Mouse (Mus musculus): ENCODE measurements around the gene Nicn1. TPM values are rescaled to one million over a fixed set of nuclear protein-coding genes. Genes with fewer than 3 reads are reported as not detected.

The Nicn1 gene
- polyA plus RNA-seq, 1 experiment from 2014 or later, result 7.7 TPM

DNA sequence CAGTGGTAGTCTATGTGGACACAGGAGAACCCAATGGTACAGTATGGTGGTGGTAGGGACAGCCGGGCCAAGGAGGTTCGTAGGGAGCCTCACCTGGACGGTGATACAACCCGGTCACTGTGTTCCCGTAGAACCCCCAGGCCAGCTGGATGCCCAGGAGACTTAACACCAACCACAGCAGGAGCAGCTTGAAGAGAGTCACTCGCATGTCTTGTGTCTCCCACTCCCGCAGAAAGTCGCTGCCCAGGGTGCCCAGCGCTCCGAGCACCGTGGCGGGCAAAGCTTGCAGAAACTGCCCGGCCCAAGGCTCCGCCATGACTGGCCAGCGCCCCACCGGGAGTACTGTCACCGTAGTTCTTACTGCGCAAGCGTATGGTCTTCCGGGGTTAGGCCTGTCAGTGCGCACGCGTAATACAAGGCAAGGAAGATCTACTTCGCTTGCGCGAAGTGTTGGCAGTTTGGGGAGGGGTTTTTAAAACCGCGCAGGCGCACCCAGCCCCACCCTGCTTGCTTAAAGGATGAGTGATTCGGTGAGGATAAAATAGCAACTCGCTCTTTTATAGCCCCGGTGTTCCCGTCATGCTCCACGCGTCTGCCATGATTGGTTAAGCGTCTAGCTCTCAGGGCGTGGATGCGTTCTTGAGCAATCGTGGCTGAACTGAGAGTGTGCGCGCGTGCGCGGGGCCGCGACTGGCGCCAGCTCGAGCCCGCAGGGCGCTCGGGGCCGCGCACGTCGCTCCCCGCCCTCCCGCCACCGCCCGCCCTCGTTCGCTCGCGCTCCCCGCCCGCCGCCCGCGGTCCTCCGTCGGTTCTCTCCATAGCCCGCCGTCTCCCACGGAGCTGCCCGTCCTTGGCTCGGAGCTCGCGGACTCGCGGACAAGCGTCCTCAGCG, 15.6 kb downstream of the Nicn1 start, which contains the start of the genes Rhoa and Tcta:
Rhoa (plus strand) TSS at position 501 of the 892 bp plus-strand sequence.
Tcta (minus strand) TSS at position 532 of the 892 bp plus-strand sequence.
- Histone ChIP-seq H3K4me1 (ENCODE audit: insufficient read depth) (peaks cover 40% of the 10 kb centered on the region), H3K4me2 (ENCODE audit: low read depth, low read length) (peak within 1 kb of the TSS; percentile 87), H3K27me3 (ENCODE audit: insufficient read depth, low read length) (no peaks in the 10 kb centered on the region), H3K36me3 (replicated peaks; ENCODE audit: insufficient read depth, low read length) (peaks cover 20% of the 10 kb centered on the region), H3K9ac (replicated peaks) (peak within 1 kb of the TSS; percentile 99), H3K27ac (ENCODE audit: low read depth) (peak within 1 kb of the TSS; percentile 100), H3K4me3 (ENCODE audit: low read depth, low read length) (peak within 1 kb of the TSS; percentile 98), H3K9me3 (ENCODE audit: low read length) (no peaks in the 10 kb centered on the region)
- peak; percentile 98 for DNase-seq
- peak; percentile 92 for ATAC-seq
- peak; percentile 76 for TF ChIP-seq EP300 (IDR thresholded peaks at IDR 0.05; ENCODE audit: low read depth)
- no peak for TF ChIP-seq CTCF (IDR thresholded peaks at IDR 0.05; ENCODE audit: low read depth)
- WGBS (ENCODE audit: insufficient replicate concordance), result 1% methylated on average over 74 of the region's 81 CpGs

DNA sequence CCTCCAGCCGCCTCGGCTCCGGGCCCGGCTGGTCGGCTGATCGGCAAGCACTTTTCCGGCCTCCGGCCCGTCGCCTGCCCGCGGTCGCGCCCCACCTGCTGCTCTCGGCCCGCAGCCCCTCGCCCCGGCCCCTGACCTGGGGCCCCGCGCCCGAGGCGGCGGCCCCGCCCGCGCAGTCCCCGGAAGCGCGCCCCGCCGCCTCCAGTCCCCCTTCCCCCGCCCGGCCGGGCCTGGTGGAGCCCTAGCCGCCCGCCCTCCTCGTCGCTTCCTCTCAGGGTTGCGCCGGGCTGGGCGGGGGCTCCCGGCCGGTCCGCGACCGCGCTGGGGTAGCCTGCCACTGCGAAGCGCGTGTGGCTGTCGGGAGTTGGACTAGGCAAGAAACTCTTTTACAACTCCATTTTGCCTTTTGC, 16.3 kb downstream of the Nicn1 start:
- TF ChIP-seq EP300 (IDR thresholded peaks at IDR 0.05; ENCODE audit: low read depth), result no peak
- TF ChIP-seq CTCF (IDR thresholded peaks at IDR 0.05; ENCODE audit: low read depth), result no peak
- DNase-seq (peak; percentile 91), ATAC-seq (peak; percentile 75)
- Histone ChIP-seq H3K4me1 (ENCODE audit: insufficient read depth) (peaks cover 40% of the 10 kb centered on the region), H3K36me3 (replicated peaks; ENCODE audit: insufficient read depth, low read length) (peaks cover 20% of the 10 kb centered on the region), H3K9ac (replicated peaks) (peak overlapping the region; percentile 99), H3K9me3 (ENCODE audit: low read length) (no peaks in the 10 kb centered on the region), H3K27me3 (ENCODE audit: insufficient read depth, low read length) (no peaks in the 10 kb centered on the region), H3K4me3 (ENCODE audit: low read depth, low read length) (peak overlapping the region; percentile 98), H3K4me2 (ENCODE audit: low read depth, low read length) (peak overlapping the region; percentile 87), H3K27ac (ENCODE audit: low read depth) (peak overlapping the region; percentile 100)
- WGBS (ENCODE audit: insufficient replicate concordance), result under 1% methylated on average over 41 of the region's 51 CpGs

DNA sequence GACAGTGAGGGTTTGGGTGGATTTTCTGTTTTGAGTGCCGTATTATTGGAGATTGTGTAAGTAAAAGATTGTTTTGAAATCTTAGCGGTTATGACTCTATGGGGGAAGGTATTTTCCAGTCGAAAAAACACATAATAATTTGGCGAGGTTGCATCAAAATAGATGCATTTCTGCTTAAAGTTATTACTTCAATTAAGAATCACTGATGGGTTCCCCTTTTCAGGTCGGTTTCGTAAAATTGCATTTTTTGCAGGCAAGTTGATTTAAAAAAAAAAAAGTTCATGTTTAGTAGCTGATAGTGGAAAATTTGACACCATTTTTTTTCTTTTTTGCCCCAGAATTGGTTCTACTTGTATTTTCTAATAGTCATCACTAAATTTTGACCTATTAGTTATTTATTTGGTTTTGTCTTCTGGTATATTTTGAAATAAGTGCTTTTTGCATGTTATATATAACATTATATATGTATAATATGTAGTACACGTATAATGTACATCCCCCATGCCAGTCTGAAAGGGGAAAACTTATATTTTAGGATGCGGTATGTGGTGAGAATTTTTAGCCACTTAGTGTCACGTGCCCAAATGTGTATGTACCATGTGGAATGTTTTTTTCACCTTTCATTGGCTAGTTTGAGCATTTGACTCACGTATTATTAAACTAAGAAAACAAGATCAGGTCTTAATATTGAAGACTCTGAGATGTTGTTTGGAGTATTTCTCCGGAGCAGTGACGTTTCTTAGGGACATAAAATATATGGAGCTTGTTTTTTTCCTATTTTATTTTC, 17.0 kb downstream of the Nicn1 start:
- Histone ChIP-seq H3K4me1 (ENCODE audit: insufficient read depth) (peaks cover 43% of the 10 kb centered on the region), H3K27ac (ENCODE audit: low read depth) (peak overlapping the region; percentile 100)
- DNase-seq, result no peak

DNA sequence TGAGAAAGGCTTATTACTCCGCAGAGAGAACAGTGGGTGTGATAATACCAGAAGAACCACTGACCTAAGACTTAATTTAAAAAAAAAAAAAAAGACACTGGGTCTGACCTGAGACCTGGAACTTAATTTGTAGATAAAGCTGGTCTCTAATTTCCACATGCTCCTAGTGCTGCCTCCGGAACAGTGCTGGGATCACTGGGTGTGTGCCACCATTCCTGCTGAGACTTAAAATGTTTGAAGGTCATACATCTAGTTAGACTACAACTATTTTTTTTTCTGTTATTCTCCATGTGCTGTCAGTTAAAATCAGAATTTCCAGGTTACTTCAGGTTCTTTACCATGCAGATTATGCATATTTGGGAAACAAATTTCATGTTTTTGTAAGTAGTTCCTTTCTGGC, 17.9 kb downstream of the Nicn1 start:
- H3K9me3 ChIP-seq (ENCODE audit: low read length), result no peaks in the 10 kb centered on the region
- H3K4me3 ChIP-seq (ENCODE audit: low read depth, low read length), result peak overlapping the region; percentile 98
- peak overlapping the region; percentile 64 for H3K27ac ChIP-seq (ENCODE audit: low read depth)
- ATAC-seq (no peak), DNase-seq (no peak)
- TF ChIP-seq CTCF (IDR thresholded peaks at IDR 0.05; ENCODE audit: low read depth) (no peak), EP300 (IDR thresholded peaks at IDR 0.05; ENCODE audit: low read depth) (no peak)
- H3K27me3 ChIP-seq (ENCODE audit: insufficient read depth, low read length), result no peaks in the 10 kb centered on the region
- peaks cover 14% of the 10 kb centered on the region for H3K36me3 ChIP-seq (replicated peaks; ENCODE audit: insufficient read depth, low read length)
- H3K4me2 ChIP-seq (ENCODE audit: low read depth, low read length), result peak overlapping the region; percentile 87
- H3K4me1 ChIP-seq (ENCODE audit: insufficient read depth), result peaks cover 39% of the 10 kb centered on the region
- H3K9ac ChIP-seq (replicated peaks), result peak overlapping the region; percentile 67
- WGBS (ENCODE audit: insufficient replicate concordance), result 39% methylated on average over 2 of the region's 2 CpGs

More for the DNA sequence above, 17.0 kb downstream of the Nicn1 start:
- Histone ChIP-seq H3K9me3 (ENCODE audit: low read length) (no peaks in the 10 kb centered on the region), H3K36me3 (replicated peaks; ENCODE audit: insufficient read depth, low read length) (peaks cover 20% of the 10 kb centered on the region), H3K4me2 (ENCODE audit: low read depth, low read length) (peak overlapping the region; percentile 87), H3K27me3 (ENCODE audit: insufficient read depth, low read length) (no peaks in the 10 kb centered on the region), H3K9ac (replicated peaks) (peak overlapping the region; percentile 99), H3K4me3 (ENCODE audit: low read depth, low read length) (peak overlapping the region; percentile 98)
- WGBS (ENCODE audit: insufficient replicate concordance), result 4% methylated on average over 12 of the region's 12 CpGs
- ATAC-seq, result no peak
- TF ChIP-seq CTCF (IDR thresholded peaks at IDR 0.05; ENCODE audit: low read depth) (no peak), EP300 (IDR thresholded peaks at IDR 0.05; ENCODE audit: low read depth) (no peak)

DNA sequence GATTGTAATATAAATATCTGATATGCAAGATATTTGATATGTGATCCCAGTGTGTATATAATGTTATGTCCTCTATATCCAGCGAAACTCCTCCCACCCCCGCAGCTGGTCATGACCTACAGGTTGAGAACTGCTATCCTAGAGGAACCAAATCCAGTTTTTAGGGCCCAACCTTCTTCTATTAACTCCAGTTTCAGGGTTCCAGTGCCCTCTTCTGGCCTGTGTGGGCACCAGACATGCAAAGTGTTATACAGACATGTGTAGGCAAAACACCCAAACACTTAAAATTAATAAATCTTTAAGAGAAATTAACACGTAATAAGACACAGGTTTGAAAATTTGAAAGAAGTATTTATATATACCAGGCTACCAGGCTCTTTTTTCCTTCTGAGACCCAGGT, 27.3 kb downstream of the Nicn1 start:
- H3K9ac ChIP-seq (replicated peaks), result no peak overlapping the region
- no peak for DNase-seq
- no peaks in the 10 kb centered on the region for H3K27me3 ChIP-seq (ENCODE audit: insufficient read depth, low read length)
- 92% methylated on average over 3 of the region's 3 CpGs for WGBS (ENCODE audit: insufficient replicate concordance)
- H3K4me3 ChIP-seq (ENCODE audit: low read depth, low read length), result no peak overlapping the region
- no peak overlapping the region for H3K27ac ChIP-seq (ENCODE audit: low read depth)
- H3K4me2 ChIP-seq (ENCODE audit: low read depth, low read length), result no peak overlapping the region
- TF ChIP-seq CTCF (IDR thresholded peaks at IDR 0.05; ENCODE audit: low read depth) (peak; percentile 55), EP300 (IDR thresholded peaks at IDR 0.05; ENCODE audit: low read depth) (no peak)
- no peak for ATAC-seq
- H3K9me3 ChIP-seq (ENCODE audit: low read length), result no peaks in the 10 kb centered on the region
- peaks cover 33% of the 10 kb centered on the region for H3K36me3 ChIP-seq (replicated peaks; ENCODE audit: insufficient read depth, low read length)
- peaks cover 13% of the 10 kb centered on the region for H3K4me1 ChIP-seq (ENCODE audit: insufficient read depth)

GRCm38 (mm10) chr9:108318462-108318861, 28.2 kb downstream of the Nicn1 start:
- H3K4me1 ChIP-seq (ENCODE audit: insufficient read depth), result peaks cover 13% of the 10 kb centered on the region

More at GRCm38 (mm10) chr9:108318462-108318861, 28.2 kb downstream of the Nicn1 start:
- no peaks in the 10 kb centered on the region for H3K27me3 ChIP-seq (ENCODE audit: insufficient read depth, low read length)
- H3K27ac ChIP-seq (ENCODE audit: low read depth), result no peak overlapping the region
- H3K9ac ChIP-seq (replicated peaks), result no peak overlapping the region
- no peak overlapping the region for H3K4me2 ChIP-seq (ENCODE audit: low read depth, low read length)
- WGBS (ENCODE audit: insufficient replicate concordance), result 82% methylated on average over 2 of the region's 2 CpGs
- ATAC-seq (no peak), DNase-seq (no peak)
- no peak overlapping the region for H3K4me3 ChIP-seq (ENCODE audit: low read depth, low read length)
- TF ChIP-seq CTCF (IDR thresholded peaks at IDR 0.05; ENCODE audit: low read depth) (no peak), EP300 (IDR thresholded peaks at IDR 0.05; ENCODE audit: low read depth) (no peak)
- H3K9me3 ChIP-seq (ENCODE audit: low read length), result no peaks in the 10 kb centered on the region
- H3K36me3 ChIP-seq (replicated peaks; ENCODE audit: insufficient read depth, low read length), result peaks cover 33% of the 10 kb centered on the region
